Mouse (Mus musculus) erythroblast, adult 5-6 weeks (primary cell): Measurements from ENCODE around the gene Cdkl3. TPM values are rescaled to one million over a fixed set of nuclear protein-coding genes. Genes with fewer than 3 reads are reported as not detected.

Experiments used
- ATAC-seq: replicated peaks from 2 replicates; pipeline ENCODE4 v1.8.0; 2016; ENCODE audit warnings: moderate number of reproducible peaks, mild to moderate bottlenecking, moderate TSS enrichment, inconsistent platforms; ENCODE audit not compliant: poor library complexity, low FRiP score, severe bottlenecking
- total RNA-seq, 2 experiments: library from RNA; stranded (forward) in 1 of 2; stranded (reverse) in 1 of 2; fragments of 150-400 nt in 1 of 2; fragments of 200-764, 138-1000 nt in 1 of 2; gene quantifications; 2 replicates each; pipeline versions ENCODE4 v1.2.3 to v1.2.4; 2015 to 2017; ENCODE audit warnings: low replicate concordance in 2 of 2

Gene Cdkl3
- total RNA-seq, 2 experiments from 2014 or later: not detected

DNA sequence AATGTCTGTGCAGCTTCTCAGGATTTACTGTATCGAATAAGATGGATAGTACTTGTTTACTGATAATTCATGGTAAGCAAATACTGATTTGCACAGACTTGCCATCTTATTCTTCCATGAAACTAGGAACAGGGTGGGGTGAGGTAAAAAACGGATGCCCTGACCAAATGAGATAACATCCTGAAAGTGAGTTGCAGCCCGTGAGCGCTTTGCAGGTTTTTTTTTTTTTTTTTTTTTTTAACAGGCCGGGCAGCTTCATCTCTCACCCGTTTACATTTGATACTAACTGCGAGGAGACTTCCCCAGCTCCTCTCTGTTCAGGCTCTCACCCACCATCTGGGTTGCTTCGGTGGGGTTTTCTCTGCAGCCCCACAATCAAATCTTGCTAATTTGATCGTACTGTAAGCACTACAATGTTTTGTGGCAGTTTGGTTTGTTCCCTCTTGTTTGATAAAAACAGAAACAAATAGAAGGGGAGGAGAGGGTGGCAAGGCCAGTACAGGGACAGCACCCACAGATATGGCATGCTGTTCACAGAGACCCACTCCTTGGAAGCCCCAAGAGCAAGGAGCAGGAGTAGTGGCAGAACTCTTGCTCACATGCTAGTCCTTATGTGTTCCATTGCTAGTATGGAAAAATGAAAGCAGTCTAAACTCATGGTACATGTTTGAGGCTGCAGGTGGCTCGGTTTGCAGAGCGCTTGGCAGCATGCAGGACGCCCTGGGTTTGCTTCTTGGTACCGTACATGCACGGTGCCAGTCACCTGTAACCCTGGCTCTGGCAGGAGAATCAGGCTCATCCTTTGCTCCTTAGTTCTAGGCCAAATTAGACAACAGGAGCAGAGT lies 70.8 kb downstream of the Cdkl3 start:
- no peak for ATAC-seq

DNA sequence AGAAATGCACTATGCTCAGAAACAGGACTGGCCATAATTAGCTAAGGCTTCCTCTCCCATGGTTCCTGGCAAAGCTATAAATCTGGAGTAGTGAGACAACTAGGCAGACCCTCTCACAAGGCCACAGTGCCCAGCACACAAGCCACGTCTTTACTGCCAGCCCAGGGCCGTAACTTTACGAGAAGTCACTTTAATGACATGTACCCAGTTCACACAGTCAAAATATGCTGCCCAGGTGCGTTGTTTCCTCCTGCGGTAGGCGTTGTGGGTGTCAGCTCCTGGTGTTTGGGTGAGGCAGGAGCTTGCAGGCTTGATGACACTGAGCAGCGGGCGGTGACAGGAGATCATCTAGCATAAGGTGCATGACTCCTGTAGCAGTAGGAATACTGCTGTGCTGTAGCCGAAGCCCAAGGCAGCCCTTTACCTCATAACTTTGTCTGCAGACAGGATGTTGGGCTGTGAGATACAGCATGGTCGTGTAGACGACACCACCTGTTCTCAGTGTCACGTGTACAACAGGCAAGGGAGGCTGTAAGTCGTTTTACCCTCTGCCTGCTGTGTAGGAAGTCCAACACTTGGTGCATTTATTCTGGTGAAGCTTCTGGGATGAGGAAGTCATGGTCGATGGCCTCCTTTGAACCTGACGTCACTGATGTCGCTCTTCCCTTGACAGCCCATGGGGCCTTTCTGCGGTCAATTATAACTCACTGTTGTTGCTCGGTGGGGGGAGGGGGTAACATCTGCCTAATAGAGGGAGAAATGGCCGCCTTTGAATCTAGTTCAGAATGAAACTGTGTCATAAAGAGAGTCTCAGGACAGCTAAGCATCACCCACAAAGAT lies 72.0 kb downstream of the Cdkl3 start:
- ATAC-seq: no peak

DNA sequence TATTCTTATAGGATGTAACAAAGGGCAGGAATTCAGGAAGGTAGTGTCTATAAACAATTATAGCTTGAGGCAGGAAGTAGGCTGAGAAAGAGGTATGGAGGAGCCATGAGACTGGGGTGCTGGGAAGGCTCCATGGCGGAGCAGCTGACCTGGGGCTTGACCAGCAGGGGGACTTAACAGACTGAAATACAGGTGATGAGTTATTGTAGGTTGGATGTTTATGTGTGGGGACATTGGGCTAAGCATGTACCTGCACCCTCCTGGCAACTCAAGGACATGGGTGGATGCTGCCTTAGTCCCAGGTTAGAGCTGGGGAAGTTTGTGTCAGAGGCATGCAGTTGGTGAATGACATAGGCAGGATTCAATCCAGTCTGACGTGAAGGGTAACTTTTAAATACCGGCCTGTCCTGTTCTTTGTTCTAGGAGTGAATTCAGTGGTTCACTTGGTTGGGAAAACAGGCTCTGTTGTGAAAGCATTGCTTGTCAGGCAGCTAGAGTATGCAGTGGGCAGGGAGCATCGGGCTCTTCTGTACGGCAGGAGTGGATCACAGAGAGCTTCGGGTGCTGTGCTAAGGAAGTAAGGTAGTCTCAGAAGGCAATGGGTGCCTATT lies 72.8 kb downstream of the Cdkl3 start:
- ATAC-seq: no peak

DNA sequence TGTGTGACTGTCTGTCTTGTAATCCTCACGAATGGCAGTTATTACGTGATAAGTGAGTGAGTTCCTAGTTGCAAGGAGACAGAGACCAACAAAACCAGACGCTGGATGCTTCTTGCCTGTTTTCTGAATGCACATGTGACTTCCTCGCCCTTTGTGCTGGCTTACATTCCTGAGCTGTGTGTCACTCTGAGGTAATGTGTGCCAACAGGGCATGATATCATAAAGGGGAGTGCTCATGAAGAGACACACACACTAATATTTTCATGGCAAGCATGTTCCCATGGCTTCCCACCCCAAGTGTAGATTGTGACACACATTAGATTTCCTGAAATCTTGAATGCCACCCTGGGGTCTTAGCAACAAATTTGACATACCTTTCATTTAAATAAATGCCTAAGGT lies 73.9 kb downstream of the Cdkl3 start:
- no peak for ATAC-seq

DNA sequence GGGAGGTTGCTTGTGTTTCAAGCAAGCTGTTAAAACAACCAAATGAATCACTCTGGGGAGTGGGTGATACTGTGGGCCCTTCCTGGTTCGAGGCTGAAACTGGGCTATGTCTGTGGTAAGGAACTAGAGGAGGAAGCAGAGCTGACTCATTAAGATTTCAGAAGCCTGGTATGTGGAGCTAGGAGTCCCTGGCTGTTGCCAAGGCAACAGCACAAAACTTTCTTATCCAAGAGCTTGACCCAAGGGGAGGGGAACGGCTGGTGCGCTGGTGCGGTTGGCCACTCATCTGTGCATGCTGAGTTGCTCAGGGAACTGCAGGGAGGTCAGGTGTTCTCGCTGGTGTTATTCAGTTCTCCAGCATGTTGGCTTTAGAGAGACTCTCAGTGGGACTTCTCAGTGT lies 76.0 kb downstream of the Cdkl3 start:
- no peak for ATAC-seq

DNA sequence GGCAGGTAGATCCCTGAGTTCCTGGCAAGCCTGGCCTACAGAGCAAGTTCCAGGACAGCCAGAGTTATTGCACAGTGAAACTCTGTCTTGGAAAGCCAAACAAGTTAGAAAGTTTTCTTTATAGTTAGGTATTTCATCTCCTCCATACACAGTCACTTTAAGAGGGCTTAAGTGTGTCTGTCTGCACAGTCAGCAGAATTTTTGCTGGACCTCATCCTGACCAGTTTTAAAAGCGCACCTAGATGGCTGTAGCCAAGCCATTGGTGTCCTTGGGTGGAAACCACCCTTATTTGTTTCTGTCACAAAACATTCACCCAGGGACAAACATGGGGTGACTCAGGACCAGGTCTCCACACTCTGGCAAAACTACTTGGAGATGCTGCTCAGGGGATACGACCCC lies 76.6 kb downstream of the Cdkl3 start:
- no peak for ATAC-seq

DNA sequence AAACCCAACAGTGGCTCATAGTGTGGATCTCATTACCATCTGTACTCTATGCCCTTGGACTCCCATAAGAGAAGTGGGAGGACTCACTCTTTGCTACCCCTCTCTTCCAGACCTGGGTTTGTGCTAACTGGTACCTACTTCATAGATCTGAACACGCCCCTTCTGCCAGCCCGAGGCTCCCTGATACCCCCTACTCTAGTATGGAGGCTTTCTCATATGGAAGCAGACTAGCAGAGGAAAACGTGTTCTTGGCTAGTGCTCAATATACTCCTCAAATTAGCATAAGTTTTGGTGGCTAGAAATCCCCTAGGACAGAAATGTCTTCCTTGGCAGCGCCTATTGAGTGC lies 81.8 kb downstream of the Cdkl3 start:
- ATAC-seq: no peak

DNA sequence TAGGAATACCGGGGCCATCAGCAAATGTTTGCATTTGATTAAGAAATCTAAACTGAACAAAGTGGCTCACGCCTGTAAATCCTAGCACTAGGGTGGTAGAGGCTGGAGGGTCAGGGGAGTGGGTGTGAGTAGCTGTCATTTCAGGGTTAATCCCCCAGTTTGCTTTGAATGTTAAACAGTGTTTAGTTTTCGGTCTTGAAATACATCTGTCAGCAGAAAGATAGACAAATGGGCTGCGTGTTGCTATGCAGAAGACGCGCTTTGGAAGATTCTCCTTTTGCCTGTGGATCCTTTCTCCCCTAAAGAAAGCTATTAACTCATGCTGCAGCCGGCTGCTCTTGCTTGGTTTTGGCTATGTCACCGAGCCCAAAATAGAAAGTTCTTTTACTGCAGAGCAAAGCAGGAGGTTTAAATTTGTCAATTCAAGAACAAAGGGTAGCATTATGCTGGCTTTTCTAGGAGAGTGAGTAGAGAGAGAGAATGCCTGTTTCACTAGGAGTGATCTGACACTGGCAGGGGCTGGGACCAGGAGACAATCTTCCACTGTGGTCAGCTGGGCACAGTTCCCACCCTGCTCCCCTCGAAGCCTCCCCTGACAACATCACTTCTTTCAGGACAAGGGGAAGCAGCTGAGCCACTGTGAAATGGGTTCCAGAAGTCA lies 82.3 kb downstream of the Cdkl3 start:
- ATAC-seq: no peak

DNA sequence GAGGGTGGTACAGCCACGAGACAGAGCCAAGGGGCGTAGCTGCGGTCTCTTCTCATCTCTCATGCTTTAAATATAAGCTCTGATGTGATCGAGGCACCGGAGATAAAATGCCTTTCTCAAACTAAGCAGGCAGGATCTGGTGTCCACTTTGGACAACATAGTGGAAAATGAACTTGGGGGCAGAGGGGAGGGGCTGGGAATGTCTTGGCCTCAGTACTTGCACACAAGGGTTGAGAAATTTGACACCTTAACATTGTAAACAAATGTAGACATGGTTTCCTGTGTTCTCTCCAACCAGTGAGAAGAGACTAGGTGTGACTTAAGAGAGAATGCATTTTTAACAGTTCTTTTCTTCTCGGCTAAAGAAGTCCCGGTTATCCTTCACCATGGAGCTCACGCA lies 85.3 kb downstream of the Cdkl3 start:
- no peak for ATAC-seq

DNA sequence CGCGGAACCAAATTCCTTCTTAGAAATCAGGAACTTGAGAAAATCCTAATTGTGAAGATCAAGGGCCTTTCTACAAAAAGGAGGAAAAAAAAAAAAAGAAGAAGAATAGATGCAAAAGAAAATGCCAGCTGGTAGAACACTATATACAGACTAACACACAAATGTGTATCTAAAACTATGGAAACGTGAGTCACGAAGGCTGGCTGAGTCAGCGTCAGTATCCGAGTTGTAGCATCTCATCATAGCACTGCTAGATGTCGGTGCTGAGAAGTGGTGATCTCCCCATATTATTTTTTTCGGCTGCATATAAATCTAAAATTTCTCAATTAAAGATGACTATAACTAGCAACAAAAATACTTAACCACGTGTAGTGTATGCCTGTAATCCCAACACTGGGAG lies 87.2 kb downstream of the Cdkl3 start:
- no peak for ATAC-seq

DNA sequence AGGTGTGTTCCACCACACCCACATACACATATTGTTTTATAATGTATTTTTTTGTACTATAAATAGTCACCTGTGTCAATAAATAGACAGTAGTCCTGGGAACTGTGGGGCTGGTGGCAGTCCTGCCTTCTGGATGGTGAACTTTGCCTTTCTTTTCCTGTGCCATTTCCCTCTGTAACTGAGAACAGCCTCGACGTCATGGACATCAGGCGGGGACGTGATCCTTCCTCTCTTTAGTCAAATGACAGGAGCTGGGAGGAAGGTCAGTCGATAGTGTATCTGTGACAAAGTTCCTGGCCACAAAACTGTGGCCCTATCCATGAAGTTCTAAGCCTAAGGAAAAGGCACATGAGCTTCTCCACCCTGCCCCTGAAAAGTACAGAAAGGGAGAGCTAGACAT lies 90.5 kb downstream of the Cdkl3 start:
- ATAC-seq: no peak

DNA sequence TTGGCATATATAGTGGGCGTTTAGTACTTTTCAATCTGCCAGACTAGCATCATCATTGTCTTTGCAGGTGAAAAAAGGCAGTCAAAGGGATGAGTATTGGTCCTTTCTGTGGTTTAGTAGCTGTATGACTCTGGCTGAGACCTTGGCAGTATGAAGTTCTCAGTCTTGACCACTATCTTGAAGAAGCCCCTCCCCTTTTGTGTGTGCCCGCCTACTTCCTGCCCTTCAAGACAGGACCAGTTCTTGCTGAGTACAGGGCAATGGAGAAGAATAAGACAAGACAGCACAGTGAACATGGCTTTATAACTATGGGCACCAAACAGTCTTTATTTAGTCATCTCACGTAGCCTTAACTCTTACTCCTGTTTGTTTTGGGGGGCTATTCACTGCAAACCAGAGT lies 93.0 kb downstream of the Cdkl3 start:
- ATAC-seq: no peak

DNA sequence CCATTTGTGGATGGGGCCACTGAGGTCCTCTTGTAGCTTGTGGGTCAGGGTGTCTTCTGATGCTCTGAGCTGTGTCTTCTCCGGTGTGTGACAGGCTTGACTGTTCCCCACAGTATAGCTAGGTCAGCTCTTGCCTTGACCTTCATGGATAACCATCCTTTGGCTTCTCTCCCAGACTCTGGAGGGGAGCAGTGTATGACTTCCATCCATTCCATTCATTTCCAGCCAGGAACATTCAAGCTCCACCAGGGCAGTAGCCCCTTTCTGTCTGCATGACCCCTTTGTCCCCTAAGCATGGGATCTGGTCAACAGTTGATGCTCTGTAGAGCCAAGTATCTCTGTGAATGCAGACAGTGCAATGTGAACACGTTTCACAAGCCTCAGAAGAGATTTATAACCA lies 93.6 kb downstream of the Cdkl3 start:
- no peak for ATAC-seq

DNA sequence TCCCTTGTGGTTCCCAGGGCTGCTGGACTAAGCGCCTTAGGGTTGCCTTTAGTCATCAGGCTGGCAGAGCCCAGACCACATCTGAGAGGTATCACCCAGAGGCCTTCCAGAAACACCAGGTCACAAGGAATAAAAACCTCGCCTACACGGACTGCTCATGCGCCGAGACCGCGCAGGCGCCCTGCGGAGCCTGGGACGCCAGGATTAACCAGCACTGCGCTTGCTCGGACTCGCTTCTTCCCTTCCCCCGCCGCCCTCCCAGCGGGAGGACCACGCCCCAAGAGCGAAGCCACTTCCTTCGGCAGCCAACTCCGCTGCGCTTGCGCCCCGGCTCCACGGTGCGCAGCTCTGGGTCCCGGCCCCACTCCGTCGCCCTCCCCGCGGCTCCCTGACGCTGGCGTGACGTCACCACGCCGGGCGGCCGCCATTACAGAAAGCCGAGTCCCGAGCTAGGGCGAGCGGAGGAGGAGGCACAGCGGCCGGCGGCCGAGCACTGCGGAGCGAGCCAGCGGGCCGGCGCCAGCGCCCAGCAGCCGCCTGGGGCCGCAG lies 94.5 kb downstream of the Cdkl3 start, which contains the start of gene Ppp2ca:
Gene Ppp2ca (plus strand): TSS at position 284 of the 549 bp plus-strand sequence.
- peak; percentile 95 for ATAC-seq

DNA sequence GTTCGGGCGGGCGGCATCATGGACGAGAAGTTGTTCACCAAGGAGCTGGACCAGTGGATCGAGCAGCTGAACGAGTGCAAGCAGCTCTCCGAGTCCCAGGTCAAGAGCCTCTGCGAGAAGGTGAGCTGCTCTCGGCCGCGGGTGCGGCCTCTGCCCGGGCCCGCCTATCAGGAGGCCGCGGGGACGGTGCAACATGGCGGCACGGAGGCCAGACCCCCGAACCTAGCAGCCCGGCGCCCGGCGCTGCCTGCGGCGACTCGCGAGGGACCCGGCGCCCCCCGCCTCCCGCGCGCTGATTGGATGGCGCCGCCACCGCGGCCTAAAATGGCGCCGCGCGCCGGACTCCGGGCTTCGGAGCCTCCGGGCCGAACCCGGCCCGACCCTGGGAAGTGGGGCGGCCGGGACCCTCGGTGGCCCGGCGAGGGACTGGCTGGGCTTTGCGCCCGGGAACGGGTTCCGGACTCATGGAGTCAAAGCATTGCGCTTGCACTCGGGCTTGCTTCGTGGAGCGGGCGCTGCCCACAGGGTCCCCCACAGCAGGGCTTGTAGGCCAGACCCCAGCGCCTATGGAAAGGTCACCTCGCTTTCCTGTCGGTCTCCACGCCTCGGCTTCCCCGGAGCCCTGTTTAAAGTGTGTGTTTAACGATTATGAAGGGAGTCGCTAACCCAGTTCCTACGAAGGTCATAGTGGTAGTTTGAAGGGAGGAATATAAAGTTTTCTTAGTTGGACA lies 95.2 kb downstream of the Cdkl3 start:
- peak; percentile 42 for ATAC-seq

DNA sequence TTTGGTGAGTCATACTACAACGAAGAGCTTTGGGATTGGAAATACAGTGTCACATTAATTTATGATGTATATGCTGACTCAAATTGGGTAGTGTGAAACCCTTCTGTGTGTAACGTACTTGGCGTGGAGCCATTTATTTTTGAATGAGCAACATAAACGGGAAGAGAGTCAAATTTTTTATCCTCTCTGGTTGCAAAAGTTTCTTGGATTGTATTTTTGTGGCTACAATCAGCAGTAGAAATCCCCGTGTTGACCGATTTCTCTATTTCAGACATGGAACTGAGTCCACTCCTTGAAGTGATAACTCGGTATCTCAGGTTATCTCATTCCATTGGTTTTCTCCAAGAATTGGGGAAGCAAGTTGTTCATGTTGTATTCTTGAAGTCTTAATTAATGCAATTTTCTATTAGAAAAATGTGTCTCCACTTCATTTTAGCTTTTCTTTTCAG lies 95.8 kb downstream of the Cdkl3 start:
- ATAC-seq: no peak; the same call in 1 of the 2 replicates

DNA sequence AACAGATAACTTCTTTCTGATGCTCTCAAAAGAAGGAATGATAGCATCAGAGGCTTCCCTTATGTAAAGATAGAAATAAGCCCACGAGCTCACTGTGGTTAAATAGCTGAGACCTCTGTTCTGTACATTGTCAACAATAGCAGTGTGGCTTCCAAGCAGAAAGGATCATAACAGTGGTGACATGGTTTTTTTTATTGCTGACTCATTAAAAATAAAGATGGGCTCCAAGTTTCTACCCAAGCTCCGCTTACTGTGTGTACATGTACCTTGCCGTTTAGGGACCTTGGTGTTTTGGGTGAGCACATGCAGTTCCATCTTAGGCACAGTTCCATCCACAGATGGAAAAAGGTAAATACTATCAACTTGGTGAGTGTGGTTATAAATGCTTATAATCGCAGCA lies 99.0 kb downstream of the Cdkl3 start:
- no peak for ATAC-seq

DNA sequence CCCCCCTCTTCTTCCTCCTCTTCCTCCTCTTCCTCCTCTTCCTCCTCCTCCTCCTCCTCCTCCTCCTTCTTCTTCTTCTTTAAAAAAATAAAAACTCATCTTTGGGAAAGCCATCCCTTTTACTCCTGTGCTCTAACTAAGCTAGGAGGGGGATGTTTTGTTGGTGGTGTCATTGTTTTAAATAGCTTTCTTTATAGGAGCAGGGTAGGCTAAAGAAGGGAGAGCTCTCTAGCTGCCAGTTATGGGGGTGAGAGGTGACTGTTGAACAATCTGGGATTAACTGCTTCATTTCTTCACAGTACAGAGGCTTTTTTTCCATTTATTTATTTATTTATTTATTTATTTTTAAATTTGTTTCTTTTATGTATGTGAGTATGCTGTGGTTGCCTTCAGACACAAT lies 101.5 kb downstream of the Cdkl3 start:
- ATAC-seq: no peak

DNA sequence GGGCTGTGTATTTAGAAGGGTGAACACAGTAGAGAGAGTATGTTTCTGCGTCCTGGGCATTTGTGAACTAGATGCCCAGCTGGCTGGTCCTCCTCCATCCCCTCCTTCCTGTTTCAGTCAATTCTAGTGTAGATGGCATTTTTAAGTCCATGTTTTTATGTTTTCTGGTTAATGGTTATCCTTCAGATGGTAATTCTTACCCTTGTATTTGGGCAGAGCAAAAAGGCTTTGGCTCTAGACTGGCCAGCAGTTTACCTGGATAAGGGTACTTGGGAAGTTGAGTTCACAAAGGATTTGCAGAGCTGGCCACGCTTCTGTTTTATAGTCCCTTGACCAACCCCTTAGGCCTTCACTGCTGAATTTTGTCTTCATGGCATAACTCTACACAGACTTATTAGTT lies 102.0 kb downstream of the Cdkl3 start:
- ATAC-seq: no peak
